Mouse (Mus musculus): ENCODE data around the gene Mcts1. TPM values are rescaled to one million over a fixed set of nuclear protein-coding genes. Genes with fewer than 3 reads are reported as not detected.

Mcts1 gene
- 75.3 and 86.2 TPM in 2 replicates for polyA plus RNA-seq (2015; fragmentation: Nextera tagmentation; extraction: Ambion mirVana)

DNA sequence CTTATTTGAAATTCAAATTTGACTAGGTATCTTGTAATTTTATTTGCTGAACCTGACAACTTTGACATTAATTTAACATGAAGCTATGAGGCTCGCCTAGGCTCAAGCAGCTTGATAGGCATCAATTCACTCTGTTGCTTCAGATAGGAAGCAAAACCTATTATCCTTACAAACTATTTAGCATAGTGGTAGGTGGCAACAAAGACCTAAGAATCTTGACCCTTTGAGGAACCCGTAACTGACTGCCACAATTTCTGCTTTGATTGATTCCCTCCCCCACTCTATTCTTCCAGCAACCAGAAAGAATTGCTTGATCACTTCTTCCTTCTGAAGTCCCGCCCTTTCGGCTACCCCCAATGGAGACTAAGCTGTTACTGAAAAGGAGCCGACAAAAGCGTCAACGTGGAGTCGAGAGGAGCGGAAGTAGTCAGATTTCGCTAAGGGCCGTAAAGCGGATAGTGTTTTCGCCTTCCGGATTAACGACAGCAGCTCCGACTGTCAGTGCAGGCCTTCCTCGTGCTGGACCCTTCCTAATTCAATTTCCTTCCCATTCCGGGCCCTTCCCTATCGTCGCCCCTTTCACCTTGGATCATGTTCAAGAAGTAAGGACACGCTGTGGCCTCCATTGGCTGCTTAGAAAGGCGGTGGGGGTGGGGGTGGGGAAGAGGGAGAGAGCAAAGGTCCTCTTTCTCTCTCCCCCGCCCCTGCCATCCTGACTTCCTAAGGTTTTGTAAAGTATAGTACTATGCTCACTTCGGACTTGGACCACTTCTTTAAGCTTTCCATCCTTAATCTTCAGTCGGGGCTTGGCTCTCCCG lies at the start of gene Mcts1:
Mcts1 (plus strand) TSS at position 402 of the 818 bp plus-strand sequence.

DNA sequence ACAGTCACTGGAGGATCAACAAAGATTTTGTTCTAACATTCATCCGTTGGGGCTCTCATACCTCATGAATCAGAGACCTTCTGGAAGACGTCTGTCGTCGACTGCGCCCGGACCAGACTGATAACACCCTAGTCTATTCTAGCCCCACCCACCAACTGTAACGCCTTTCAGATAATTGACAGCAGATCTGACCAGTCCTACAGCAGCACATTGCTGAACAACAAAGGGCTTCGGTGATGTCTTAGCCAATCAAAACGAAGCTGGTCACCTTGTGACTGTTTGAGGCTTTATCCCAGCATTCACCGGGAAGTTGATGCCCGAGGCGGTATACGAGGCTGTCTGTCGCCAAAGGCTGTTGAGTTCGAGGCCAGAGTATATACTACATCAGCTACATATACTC lies 24.3 kb upstream of the Mcts1 start, which contains the start of gene Cul4b:
Cul4b (minus strand) TSS at position 119 of the 400 bp plus-strand sequence.

DNA sequence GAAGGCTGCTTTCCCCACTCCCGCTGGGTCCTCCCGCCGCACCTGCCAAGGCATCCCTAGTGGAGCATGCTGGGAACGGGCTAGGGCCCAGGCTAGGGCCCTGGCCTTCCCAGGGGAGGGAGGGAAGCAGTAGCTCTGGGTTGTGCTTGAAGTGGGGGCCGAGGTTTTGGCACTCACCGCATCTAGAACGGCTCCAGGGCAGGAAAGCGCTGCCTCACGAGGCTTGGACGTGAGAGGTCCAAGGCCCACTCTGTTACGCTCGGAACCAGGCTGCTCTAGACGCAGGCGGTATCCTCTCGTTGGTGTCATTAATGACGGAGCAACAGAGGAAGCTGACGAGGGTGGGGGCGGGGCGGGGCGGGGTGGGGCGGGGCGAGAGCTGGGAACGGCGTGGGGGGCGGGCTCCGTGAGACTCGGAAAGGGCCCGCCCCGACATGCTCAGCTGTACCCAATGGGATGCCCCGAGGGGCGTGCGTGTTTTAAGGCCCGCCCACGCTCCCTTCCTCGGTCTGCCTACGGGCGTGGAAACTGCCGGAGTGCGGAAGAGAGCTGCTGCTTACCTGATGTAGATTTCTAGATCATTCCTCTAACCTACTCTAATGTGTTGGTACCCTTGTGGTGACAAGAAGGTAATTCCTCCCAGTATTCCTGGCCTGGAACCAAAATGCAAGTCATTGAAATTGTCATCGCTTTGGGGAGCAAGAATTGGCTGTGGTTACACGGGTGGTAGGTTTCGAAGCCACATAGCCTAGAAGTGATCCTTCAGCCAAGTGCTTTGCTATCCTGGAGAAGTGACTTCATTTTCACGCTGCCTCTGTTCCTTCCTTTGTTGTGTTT lies 34.6 kb downstream of the Mcts1 start, which contains the start of gene C1galt1c1:
C1galt1c1 (minus strand) TSS at position 287 of the 837 bp plus-strand sequence.

Other genes starting within 250 kb of the Mcts1 start
- gene Lamp2, start 144.1 kb upstream of the Mcts1 start, polyA plus RNA-seq (2015; fragmentation: Nextera tagmentation; extraction: Ambion mirVana): 91.8 and 102 TPM in 2 replicates
- 9.4 and 10.1 TPM in 2 replicates for gene Cul4b, start 24.4 kb upstream of the Mcts1 start, polyA plus RNA-seq (2015; fragmentation: Nextera tagmentation; extraction: Ambion mirVana)
- gene C1galt1c1, start 34.5 kb downstream of the Mcts1 start, polyA plus RNA-seq (2015; fragmentation: Nextera tagmentation; extraction: Ambion mirVana): 23.3 and 24.9 TPM in 2 replicates
- gene 6030498E09Rik, start 172.1 kb downstream of the Mcts1 start, polyA plus RNA-seq (2015; fragmentation: Nextera tagmentation; extraction: Ambion mirVana): not detected in 2 replicates